Mouse (Mus musculus): Measurements from ENCODE around the gene Ankrd34b.

GRCm38 (mm10) chr13:92438656-92439055 lies 13.0 kb downstream of the Ankrd34b start:
- no peak for TF ChIP-seq ZNF384 (IDR thresholded peaks at IDR 0.05; ENCODE audit: low read depth, low read length)
- no peak for TF ChIP-seq POLR2AphosphoS5 (IDR thresholded peaks at IDR 0.05; ENCODE audit: borderline replicate concordance, low read depth, low read length)
- no peak for TF ChIP-seq POLR2A (IDR thresholded peaks at IDR 0.05; ENCODE audit: control insufficient read depth in 1 of 2, insufficient read depth in 1 of 2, low read depth in 1 of 2, low read length in 2 of 2, poor library complexity in 1 of 2)
- no peak for TF ChIP-seq TBP (IDR thresholded peaks at IDR 0.05; ENCODE audit: low read depth, low read length)
- TF ChIP-seq MAFK (IDR thresholded peaks at IDR 0.05; ENCODE audit: borderline replicate concordance, low read depth, low read length) = no peak
- TF ChIP-seq MXI1 (IDR thresholded peaks at IDR 0.05; ENCODE audit: low read depth, low read length) = no peak
- TF ChIP-seq RCOR1 (IDR thresholded peaks at IDR 0.05; ENCODE audit: low read depth, low read length) = no peak
- no peak for TF ChIP-seq CTCF (IDR thresholded peaks at IDR 0.05 in 2 of 3, conservative IDR thresholded peaks at IDR 0.05 in 1 of 3; ENCODE audit: control insufficient read depth in 1 of 3, insufficient read depth in 1 of 3, low read depth in 2 of 3, low read length in 3 of 3, poor library complexity in 1 of 3, severe bottlenecking in 1 of 3)
- TF ChIP-seq CHD2 (IDR thresholded peaks at IDR 0.05; ENCODE audit: low read length) = no peak
- TF ChIP-seq GABPA (IDR thresholded peaks at IDR 0.05; ENCODE audit: low read depth, low read length) = no peak
